Mouse (Mus musculus): ENCODE results near the gene Morc3. TPM values are rescaled to one million over a fixed set of nuclear protein-coding genes. Genes with fewer than 3 reads are reported as not detected.

Morc3 gene
- polyA plus RNA-seq, 1 experiment from 2014 or later: 33.6 TPM

- Histone ChIP-seq H3K27ac (no peak overlapping the region), H3K9me3 (no peaks in the 10 kb centered on the region), H3K4me2 (no peak overlapping the region), H3K27me3 (no peaks in the 10 kb centered on the region), H3K9ac (no peak overlapping the region), H3K36me3 (replicated peaks) (no peaks in the 10 kb centered on the region; the same call in 1 of the 2 replicates), H3K4me3 (replicated peaks) (no peak overlapping the region), H3K4me1 (no peaks in the 10 kb centered on the region)
- no peak for ATAC-seq (ENCODE audit: low FRiP score)
- 72% methylated on average over 5 of the region's 5 CpGs for WGBS
These were observed 33.3 kb upstream of the Morc3 start for GRCm38 (mm10) chr16:93798623-93799022.

- no peaks in the 10 kb centered on the region for H3K27me3 ChIP-seq
- H3K9ac ChIP-seq: no peak overlapping the region
- no peak for ATAC-seq (ENCODE audit: low FRiP score)
- no peaks in the 10 kb centered on the region for H3K9me3 ChIP-seq
- no peaks in the 10 kb centered on the region; the same call in 1 of the 2 replicates for H3K36me3 ChIP-seq (replicated peaks)
- H3K4me3 ChIP-seq (replicated peaks): no peak overlapping the region
- no peak overlapping the region for H3K27ac ChIP-seq
- no peak overlapping the region for H3K4me2 ChIP-seq
- no peaks in the 10 kb centered on the region for H3K4me1 ChIP-seq
- 87% methylated on average over 3 of the region's 3 CpGs for WGBS
These were observed 32.9 kb upstream of the Morc3 start for GRCm38 (mm10) chr16:93799071-93799470.

- 91% methylated on average over 16 of the region's 16 CpGs for WGBS
- Histone ChIP-seq H3K36me3 (replicated peaks) (no peaks in the 10 kb centered on the region; the same call in 1 of the 2 replicates), H3K27ac (no peak overlapping the region), H3K9ac (no peak overlapping the region), H3K9me3 (no peaks in the 10 kb centered on the region), H3K4me2 (no peak overlapping the region), H3K4me1 (no peaks in the 10 kb centered on the region), H3K27me3 (no peaks in the 10 kb centered on the region), H3K4me3 (replicated peaks) (no peak overlapping the region)
- ATAC-seq (ENCODE audit: low FRiP score): no peak
These were observed 32.0 kb upstream of the Morc3 start for GRCm38 (mm10) chr16:93799936-93800335.

DNA sequence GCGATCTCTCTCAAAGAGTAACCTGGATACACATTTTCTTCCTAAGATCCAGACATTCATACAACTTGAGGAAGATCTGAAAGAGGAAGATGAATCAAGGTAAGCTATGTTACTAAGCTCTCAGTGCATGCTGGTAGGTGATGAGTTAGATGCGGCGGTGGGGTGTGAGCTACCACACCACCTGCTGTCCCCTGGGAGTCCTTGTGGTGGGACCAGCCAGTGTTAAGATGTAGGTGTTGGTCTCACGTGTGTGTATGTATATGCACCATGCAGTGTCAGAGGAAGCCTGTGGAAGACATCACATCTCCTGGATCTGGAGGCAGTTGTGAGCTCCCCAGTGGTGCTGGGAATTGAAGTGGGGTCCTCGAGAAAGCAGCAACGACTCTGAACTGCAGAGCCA is 24.8 kb upstream of the Morc3 start:
- no peak overlapping the region for H3K27ac ChIP-seq
- no peaks in the 10 kb centered on the region for H3K27me3 ChIP-seq
- no peak overlapping the region for H3K4me2 ChIP-seq
- no peak overlapping the region for H3K9ac ChIP-seq
- peaks cover 5% of the 10 kb centered on the region; the same call in 1 of the 2 replicates for H3K4me1 ChIP-seq
- no peak overlapping the region for H3K4me3 ChIP-seq (replicated peaks)
- no peak for ATAC-seq (ENCODE audit: low FRiP score)
- peaks cover 6% of the 10 kb centered on the region for H3K9me3 ChIP-seq
- WGBS: 91% methylated on average over 6 of the region's 6 CpGs
- peaks cover 15% of the 10 kb centered on the region for H3K36me3 ChIP-seq (replicated peaks)

DNA sequence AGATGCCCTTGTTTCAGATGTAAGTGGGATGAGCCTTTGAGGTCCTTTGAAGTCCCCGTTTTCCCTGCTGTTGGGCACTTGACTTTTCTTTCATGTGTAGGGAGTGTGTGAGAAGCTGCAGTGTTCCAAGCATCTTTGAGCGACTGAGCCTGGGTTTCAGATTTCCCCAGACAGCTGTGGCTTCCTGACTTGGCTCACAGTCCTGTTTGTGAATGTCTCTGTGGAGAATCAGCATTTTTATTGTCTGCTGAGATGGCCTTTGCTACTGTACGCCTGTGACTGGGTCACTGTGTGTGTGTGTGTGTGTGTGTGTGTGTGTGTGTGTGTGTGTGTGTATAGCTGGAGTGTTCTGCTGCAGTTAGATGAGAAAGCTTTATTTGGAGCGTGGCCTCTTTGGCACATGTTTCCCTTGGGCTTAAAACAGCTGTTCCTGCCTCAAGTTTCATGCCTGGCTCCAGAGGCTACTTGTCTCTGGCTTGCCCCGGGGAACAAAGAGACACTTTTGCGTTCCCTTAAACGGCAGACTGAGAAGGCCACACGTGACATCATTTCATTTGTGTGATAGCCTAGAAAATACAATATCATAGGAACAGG is 23.9 kb upstream of the Morc3 start:
- 53% methylated on average over 8 of the region's 8 CpGs for WGBS
- no peak overlapping the region for H3K4me2 ChIP-seq
- H3K27me3 ChIP-seq: no peaks in the 10 kb centered on the region
- H3K4me3 ChIP-seq (replicated peaks): no peak overlapping the region
- H3K27ac ChIP-seq: peak overlapping the region; percentile 31; the same call in 1 of the 2 replicates
- ATAC-seq (ENCODE audit: low FRiP score): no peak
- peaks cover 6% of the 10 kb centered on the region for H3K9me3 ChIP-seq
- peaks cover 19% of the 10 kb centered on the region for H3K36me3 ChIP-seq (replicated peaks)
- no peak overlapping the region for H3K9ac ChIP-seq
- peaks cover 5% of the 10 kb centered on the region; the same call in 1 of the 2 replicates for H3K4me1 ChIP-seq

DNA sequence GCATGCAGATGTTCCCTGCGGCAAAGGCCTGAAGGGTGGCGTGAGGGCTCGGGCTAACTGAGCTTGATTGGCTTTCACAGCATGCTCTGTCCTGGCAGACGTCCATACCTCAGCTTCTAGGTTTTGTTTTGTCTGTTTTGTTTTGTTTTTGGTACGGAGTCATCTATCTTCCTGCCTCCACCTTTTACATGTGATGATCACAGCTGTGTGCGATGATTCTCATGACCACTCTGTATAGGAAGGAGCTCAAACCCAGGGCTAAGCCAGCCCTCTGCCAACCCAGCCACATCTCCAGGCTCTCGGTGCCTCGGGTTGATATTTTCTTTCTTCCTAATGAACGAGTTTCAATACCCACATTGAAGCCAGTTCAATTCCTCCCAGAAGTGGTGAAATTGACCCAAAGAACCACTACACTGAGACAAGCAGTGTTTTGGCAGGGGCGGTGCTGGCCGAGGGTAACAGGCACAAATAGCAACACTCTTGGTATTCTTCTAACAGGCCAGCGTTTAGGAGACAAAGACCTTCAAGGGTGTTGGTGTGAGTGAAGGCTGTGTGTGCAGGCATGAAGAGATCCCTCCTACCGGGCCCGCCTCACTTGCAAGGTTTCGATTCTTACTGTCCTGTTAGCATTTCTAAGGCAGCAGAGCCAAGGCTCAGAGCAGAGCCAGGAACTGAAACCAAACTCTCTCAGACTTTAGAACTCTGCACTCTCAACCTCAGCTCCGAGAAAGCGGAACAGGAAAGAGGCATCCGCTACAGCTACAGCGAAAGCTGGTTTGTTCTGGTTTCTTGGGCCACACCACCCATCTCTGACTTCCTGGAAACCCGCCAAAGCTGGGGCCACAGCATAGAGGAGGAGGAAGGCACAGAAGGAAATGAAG is 15.8 kb upstream of the Morc3 start:
- no peak for ATAC-seq (ENCODE audit: low FRiP score)
- peaks cover 6% of the 10 kb centered on the region for H3K9me3 ChIP-seq
- no peaks in the 10 kb centered on the region for H3K27me3 ChIP-seq
- H3K4me1 ChIP-seq: peaks cover 9% of the 10 kb centered on the region; the same call in 1 of the 2 replicates
- H3K9ac ChIP-seq: no peak overlapping the region
- H3K27ac ChIP-seq: 0 out of 2 replicates have a peak overlapping the region, but pooled peaks have one; percentile 5
- H3K36me3 ChIP-seq (replicated peaks): peaks cover 12% of the 10 kb centered on the region
- WGBS: 59% methylated on average over 20 of the region's 20 CpGs
- H3K4me3 ChIP-seq (replicated peaks): no peak overlapping the region
- no peak overlapping the region for H3K4me2 ChIP-seq

GRCm38 (mm10) chr16:93816861-93817260 is 15.1 kb upstream of the Morc3 start:
- Histone ChIP-seq H3K36me3 (replicated peaks) (peaks cover 6% of the 10 kb centered on the region), H3K27me3 (no peaks in the 10 kb centered on the region), H3K4me1 (peaks cover 9% of the 10 kb centered on the region; the same call in 1 of the 2 replicates), H3K4me2 (no peak overlapping the region), H3K9ac (no peak overlapping the region), H3K27ac (no peak overlapping the region), H3K4me3 (replicated peaks) (no peak overlapping the region), H3K9me3 (peaks cover 3% of the 10 kb centered on the region)
- ATAC-seq (ENCODE audit: low FRiP score): no peak
- 85% methylated on average over 7 of the region's 7 CpGs for WGBS

DNA sequence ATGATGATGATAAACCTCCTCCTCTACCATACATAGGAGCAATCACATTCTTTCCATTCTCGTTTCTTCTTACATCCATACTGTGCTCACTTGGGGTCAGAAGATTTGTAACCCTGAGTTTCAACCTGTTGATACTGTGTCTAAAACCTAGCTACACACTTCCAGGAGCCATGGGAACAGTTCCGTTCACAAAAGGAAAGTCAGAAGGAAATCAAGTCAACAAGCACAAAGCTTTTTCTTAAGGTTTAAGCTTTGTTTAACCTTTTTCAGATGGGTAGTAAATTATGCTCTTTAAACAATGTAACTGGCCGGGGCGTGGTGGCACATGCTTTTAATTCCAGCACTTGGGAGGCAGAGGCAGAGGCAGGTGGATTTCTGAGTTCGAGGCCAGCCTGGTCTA is 14.6 kb upstream of the Morc3 start:
- 83% methylated on average over 5 of the region's 5 CpGs for WGBS
- Histone ChIP-seq H3K9ac (no peak overlapping the region), H3K27me3 (no peaks in the 10 kb centered on the region), H3K9me3 (0 out of 2 replicates have a peak, but pooled peaks cover 4% of the 10 kb centered on the region), H3K36me3 (replicated peaks) (peaks cover 2% of the 10 kb centered on the region), H3K4me2 (no peak overlapping the region), H3K4me3 (replicated peaks) (no peak overlapping the region), H3K27ac (no peak overlapping the region), H3K4me1 (peaks cover 9% of the 10 kb centered on the region; the same call in 1 of the 2 replicates)
- ATAC-seq (ENCODE audit: low FRiP score): no peak

DNA sequence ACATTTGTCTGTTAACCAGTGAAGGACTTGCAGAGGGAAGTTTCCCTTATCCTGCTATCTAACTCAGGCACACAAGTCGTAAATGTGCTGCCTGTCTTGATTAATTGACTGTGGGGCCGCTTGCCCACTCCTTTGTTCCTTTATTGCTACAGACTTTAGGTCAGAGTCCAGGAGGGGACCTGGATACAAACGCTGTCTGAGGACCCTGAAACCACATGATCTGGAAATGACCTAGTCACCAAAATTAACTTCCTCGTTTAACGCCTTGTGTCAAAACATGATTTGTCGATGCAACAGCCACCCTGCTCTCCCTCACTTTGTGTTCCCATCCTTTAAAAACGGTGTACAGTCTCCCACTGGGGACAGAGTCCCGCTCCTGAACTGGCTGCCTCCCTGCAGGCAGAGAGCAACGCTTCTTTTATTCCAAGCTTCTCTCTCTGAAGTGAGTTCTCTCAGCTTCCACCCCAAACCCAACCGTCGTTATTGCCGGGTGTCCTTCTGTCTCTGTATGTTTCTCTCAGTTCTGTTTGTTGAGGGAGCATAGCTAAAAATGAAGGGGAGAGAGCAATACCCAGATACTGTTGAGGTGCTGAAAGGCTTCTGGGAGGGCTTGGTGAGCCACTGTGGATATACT is 13.1 kb upstream of the Morc3 start:
- H3K27me3 ChIP-seq: no peaks in the 10 kb centered on the region
- H3K4me2 ChIP-seq: no peak overlapping the region
- H3K9me3 ChIP-seq: 0 out of 2 replicates have a peak, but pooled peaks cover 7% of the 10 kb centered on the region
- ATAC-seq (ENCODE audit: low FRiP score): no peak
- no peak overlapping the region for H3K9ac ChIP-seq
- H3K4me1 ChIP-seq: peaks cover 9% of the 10 kb centered on the region; the same call in 1 of the 2 replicates
- no peak overlapping the region for H3K27ac ChIP-seq
- H3K4me3 ChIP-seq (replicated peaks): no peak overlapping the region
- WGBS: 58% methylated on average over 12 of the region's 12 CpGs
- no peaks in the 10 kb centered on the region for H3K36me3 ChIP-seq (replicated peaks)

DNA sequence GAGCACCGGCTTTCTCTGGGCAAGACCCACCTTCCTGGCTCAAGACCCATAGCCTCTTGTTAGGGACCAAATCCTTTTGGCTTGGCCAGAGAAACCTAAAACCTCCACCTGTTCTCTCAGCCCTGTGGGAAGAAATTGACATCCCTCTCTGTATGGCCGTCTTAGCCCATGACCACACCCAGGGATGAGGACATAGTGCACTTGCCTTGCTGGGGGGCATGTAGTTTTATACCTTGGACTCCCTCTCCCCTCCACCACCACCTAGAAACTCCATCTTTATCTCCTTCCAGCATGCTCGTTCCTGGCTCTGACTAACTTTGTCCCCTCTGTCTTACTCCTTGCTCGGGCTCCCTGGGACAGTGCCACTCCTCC is 12.6 kb upstream of the Morc3 start:
- ATAC-seq (ENCODE audit: low FRiP score): no peak
- WGBS: 82% methylated on average over 4 of the region's 4 CpGs

DNA sequence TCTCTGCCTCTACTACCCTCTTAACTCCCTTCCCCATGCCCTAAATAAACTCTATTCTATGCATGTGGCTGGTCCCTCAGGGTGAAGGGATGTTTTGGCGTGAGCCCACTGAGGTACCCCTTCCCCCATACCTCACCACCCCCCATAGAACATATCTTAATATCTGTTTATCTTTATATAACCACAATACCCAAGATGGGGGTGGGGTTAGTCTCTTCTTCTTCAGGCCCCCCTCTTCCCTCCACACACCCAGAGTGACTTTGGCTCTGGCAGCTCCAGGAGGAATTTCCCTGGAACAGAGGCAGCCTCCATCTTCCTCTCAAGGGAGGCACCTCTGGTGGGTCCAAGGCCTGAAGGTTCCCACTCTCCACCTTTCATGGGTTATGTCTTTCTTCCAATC is 11.9 kb upstream of the Morc3 start:
- Histone ChIP-seq H3K36me3 (replicated peaks) (no peaks in the 10 kb centered on the region), H3K9ac (no peak overlapping the region), H3K27me3 (no peaks in the 10 kb centered on the region), H3K4me2 (no peak overlapping the region), H3K4me3 (replicated peaks) (no peak overlapping the region), H3K4me1 (peaks cover 9% of the 10 kb centered on the region; the same call in 1 of the 2 replicates), H3K9me3 (0 out of 2 replicates have a peak, but pooled peaks cover 10% of the 10 kb centered on the region), H3K27ac (no peak overlapping the region)
- 85% methylated on average over 1 of the region's 1 CpGs for WGBS
- no peak for ATAC-seq (ENCODE audit: low FRiP score)

More for the DNA sequence above, 12.6 kb upstream of the Morc3 start:
- H3K36me3 ChIP-seq (replicated peaks): no peaks in the 10 kb centered on the region
- H3K9ac ChIP-seq: no peak overlapping the region
- peaks cover 9% of the 10 kb centered on the region; the same call in 1 of the 2 replicates for H3K4me1 ChIP-seq
- no peak overlapping the region for H3K4me3 ChIP-seq (replicated peaks)
- no peak overlapping the region for H3K4me2 ChIP-seq
- no peaks in the 10 kb centered on the region for H3K27me3 ChIP-seq
- no peak overlapping the region for H3K27ac ChIP-seq
- H3K9me3 ChIP-seq: 0 out of 2 replicates have a peak, but pooled peaks cover 10% of the 10 kb centered on the region

DNA sequence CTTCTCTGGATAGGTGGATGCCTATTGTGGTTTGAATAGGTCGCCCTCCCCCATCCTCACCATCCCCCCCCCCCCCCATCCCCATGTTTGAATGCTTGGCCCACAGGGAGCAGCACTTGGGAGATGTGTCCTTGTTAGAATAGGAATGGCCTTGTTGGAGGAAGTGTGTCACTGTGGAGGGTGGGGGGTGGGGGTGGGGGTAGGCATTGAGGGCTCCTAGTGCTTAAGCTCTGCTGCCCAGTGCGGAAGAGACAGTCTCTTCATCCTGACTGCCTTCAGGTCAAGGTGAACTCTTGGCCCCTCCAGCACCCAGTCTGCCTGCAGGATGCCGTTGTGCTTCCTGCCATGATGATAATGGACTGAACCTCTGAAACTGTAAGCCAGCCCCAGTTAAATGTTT is 10.2 kb upstream of the Morc3 start:
- 0 out of 2 replicates have a peak, but pooled peaks cover 10% of the 10 kb centered on the region for H3K9me3 ChIP-seq
- H3K4me2 ChIP-seq: no peak overlapping the region
- no peak overlapping the region for H3K4me3 ChIP-seq (replicated peaks)
- no peaks in the 10 kb centered on the region for H3K36me3 ChIP-seq (replicated peaks)
- 90% methylated on average over 3 of the region's 3 CpGs for WGBS
- no peaks in the 10 kb centered on the region for H3K4me1 ChIP-seq
- H3K27me3 ChIP-seq: no peaks in the 10 kb centered on the region
- H3K27ac ChIP-seq: no peak overlapping the region
- ATAC-seq (ENCODE audit: low FRiP score): no peak
- H3K9ac ChIP-seq: no peak overlapping the region

Data from forebrain, embryonic 12.5 days (tissue).